Mouse (Mus musculus) frontal cortex, adult (tissue): Measurements from ENCODE around the gene Ppcdc.
"Not testable (repeated sequence)": the region's sequence is repeated elsewhere in the genome, so short reads cannot be mapped to it uniquely, and the experiment has no call there.

ENCODE experiments used
- ATAC-seq: cut with Nextera tagmentation; 2 replicates; pipeline ENCODE4 v1.9.2; 2017; ENCODE audit warnings: mild to moderate bottlenecking, moderate library complexity, mixed read lengths; ENCODE audit not compliant: low TSS enrichment

The Ppcdc gene

DNA sequence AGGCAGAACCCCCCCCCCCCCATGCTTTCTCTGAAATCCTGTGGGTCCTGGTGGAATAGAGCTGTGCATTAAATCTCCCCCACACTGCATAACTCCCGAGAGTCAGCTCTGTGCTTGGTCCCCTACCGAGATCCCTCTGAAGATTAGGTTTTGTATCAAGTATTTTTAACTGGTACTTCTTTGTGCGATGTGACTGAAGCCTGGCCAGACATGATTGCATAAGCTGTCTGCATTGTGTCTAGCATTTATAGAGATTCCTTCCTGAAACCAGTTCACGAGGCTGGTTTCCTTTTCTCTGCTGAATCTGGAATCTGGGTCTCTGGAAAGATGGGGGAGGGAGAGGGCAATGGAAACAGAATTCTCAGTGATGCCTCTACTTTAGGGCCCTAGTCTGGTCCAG is 11.5 kb downstream of the Ppcdc start:
- ATAC-seq: peak; percentile 62

GRCm38 (mm10) chr9:57427937-57428336 is 12.0 kb downstream of the Ppcdc start:
- no peak for ATAC-seq

- ATAC-seq: not testable (repeated sequence)
These were observed 12.8 kb downstream of the Ppcdc start for GRCm38 (mm10) chr9:57427123-57427522.

DNA sequence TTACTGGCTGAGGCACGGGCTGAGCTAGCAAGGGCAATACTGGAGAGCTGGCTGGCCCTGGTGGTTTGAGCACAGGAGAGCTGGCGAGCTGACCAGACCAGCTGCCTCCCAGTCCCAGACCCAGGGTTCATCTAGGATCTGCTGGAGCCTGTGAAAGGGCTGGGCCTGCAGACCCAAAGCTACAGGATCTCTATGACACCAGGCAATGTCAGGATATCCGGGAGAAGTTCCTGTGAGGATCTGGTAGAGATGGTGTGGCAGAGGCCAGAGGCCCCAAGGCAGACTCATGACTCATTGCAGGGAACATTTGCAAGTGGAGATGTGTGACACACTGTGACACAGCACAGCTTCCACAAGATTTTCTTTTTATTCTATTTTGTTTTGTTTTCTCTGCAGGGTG is 14.8 kb downstream of the Ppcdc start:
- no peak for ATAC-seq

DNA sequence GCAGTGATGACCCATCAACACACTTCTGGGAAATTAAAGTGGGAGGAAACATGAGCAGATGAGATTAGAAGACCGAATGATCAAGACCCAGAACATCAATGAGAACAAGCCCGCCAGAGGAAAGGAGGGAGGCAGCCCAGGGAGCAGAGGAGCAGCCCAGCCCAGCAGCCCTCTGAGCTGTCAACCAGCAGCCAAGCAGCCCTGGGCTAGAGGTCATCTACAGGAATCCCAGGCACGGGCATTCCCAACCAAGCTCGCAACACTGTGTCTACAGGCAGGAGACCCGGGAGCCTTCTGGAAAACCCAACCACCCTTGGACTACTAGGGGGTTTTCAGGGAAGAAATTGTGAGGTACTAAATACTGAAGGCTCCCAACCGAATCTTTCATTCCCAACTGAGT is 15.9 kb downstream of the Ppcdc start:
- no peak for ATAC-seq

GRCm38 (mm10) chr9:57421688-57422111 is 18.2 kb downstream of the Ppcdc start:
- ATAC-seq: no peak

- peak; percentile 13; the same call in 1 of the 2 replicates for ATAC-seq
These were observed 18.8 kb downstream of the Ppcdc start for GRCm38 (mm10) chr9:57421121-57421571.

DNA sequence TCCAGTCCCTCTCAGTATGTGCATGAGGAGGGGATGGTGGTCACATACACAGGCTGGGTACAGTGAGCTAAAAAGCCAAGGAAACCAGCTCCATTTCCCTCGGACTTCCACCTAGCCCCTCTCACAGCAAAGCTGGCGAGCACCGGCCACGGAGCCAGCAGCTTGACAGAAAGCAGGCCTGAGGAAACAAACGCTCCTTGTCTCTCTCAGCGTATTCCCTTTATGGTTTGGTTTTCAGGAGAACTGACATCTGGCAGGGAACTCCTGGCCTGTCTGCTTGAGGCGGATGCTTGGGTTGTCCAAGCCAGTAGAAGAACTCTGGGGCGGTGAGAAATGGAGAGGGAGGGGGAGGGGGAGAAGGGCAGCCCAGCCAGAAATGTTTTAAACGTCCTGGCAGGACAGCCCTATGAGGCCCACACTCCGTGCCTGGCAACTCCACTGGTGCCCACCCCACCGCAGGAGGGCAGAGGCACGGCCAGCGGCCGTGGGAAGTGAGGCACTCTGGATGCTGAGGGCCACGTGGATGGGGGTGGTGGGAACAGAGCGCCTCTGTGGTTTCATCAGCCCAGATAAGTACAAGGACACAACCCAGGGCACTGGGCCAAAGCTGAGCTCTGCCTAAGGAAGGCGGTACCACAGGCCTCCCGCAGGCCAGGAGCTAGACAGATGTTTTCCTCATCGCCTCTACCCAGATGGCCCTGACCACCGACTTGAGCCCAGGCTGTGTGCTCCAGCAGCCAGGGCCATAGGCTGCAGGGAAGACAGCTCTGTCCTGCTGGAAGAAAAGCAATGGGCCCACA is 19.4 kb downstream of the Ppcdc start:
- ATAC-seq: peak; percentile 76

GRCm38 (mm10) chr9:57419521-57420267 is 20.2 kb downstream of the Ppcdc start:
- ATAC-seq: no peak

GRCm38 (mm10) chr9:57417341-57417740 is 22.6 kb downstream of the Ppcdc start:
- ATAC-seq: no peak

- ATAC-seq: no peak
These were observed 32.6 kb downstream of the Ppcdc start for GRCm38 (mm10) chr9:57407120-57407905.

DNA sequence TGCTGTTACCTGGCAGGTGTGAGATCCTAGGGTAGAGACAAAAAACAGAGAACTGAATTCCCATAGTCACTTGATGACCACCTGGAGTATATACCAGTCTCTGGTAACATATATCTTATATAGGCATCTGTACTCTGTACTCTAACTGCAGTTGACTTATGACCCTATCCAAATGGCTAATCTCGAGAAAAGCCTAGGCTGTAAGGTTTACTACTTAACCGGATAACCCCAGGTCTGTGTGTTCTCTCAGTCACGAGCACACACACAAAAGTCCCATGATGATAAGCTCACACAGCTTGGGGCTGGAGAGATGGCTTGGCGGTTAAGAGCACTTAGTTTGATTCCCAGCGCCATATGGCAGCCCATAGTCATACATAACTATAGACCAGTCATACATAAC is 33.5 kb downstream of the Ppcdc start:
- no peak for ATAC-seq

DNA sequence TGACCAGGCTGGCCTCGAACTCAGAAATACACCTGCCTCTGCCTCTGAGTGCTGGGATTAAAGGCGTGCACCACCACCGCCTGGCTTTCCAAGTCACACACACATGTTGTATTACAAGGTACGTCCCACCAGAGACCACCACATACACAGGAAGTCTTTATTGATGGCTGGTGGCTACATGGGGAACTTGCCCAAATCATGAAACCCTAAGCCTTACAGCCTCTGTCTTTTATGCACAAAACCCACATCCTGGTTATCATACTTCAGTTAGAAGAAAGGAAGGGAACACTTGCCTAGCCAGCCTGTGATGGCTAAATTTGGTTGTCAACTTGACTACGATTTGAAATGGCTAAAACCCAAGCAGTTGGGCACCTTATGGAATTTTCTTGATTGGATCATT is 35.9 kb downstream of the Ppcdc start:
- ATAC-seq: no peak

GRCm38 (mm10) chr9:57402318-57403251 is 37.3 kb downstream of the Ppcdc start:
- no peak for ATAC-seq

DNA sequence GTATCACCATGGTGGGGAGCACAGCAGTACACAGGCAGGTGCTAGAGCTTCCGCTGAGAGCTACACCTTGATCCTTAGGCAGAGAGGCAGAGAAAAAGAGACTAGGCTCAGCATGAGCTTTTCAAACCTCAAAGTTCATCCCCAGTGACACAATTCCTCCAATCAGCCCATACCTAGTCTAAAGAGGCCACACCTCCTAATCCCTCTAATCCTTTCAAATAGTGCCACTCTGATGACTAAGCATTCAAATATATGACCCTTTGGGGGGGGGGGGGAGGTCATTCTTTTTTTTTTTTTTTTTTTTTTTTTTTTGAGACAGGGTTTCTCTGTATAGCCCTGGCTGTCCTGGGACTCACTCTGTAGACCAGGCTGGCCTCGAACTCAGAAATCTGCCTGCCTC is 41.2 kb downstream of the Ppcdc start:
- no peak for ATAC-seq

DNA sequence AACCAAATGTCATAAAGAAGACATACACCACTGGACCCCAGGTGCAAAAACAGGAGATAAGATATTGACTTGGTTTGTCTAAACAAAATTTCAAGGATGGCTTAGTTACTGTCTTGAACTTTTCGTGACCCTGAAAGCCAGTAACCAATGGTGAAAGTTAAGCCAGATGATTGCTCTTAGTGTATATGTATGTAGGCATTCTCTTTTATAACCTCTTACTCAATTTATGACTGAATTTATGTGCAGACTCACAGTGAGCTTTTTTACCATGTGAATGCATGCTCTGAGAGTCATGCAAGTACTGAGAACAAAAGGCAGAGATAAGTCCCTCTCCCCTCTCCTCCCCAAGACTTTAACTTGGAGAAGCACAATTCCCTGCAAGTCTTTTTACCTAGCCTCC is 47.0 kb downstream of the Ppcdc start:
- ATAC-seq: no peak

- ATAC-seq: peak; percentile 44; the same call in 1 of the 2 replicates
These were observed 49.1 kb downstream of the Ppcdc start for GRCm38 (mm10) chr9:57390869-57391268.

DNA sequence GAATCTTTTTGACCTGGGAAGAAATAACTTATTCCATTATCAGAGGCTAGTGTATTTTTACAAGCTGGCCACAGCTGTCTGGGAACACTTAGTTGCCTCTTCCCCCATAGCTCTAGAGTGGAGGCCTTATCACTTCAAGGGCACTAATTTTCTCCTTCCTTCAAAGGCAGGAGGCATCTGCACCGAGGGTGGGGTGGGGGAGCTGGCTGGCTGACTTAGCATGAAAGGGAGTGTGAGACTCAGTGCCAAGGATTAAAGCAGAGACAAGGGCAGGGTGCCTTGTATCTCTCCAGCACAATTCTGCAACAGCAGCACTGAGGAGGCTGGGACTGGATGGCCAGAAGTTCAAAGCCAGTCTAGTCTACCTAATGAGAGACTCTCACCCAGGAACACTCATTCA is 50.8 kb downstream of the Ppcdc start:
- no peak for ATAC-seq

GRCm38 (mm10) chr9:57386926-57387325 is 53.0 kb downstream of the Ppcdc start:
- no peak for ATAC-seq

DNA sequence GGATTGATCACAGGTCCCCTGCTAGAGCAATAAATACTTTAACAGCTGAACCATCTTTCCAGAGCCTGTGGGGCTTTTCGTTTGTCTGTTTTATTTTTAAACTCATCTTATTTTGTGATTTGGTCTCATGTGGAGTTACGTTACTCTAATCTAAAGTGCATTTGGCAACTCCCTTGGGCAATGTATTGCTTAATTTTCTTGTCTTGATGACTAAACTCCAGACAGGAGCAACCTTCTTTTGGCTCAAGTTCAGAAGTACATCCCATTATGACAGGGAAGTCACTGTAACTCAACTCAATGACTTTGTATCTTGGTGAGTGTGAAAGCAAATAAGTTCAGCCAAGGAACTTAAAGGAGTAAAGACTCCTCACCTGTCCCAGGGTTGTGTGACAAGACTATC is 55.3 kb downstream of the Ppcdc start:
- ATAC-seq: no peak

- ATAC-seq: no peak
These were observed 78.9 kb downstream of the Ppcdc start for GRCm38 (mm10) chr9:57360999-57361398.
